Mouse (Mus musculus) bone marrow macrophage, adult 2 months (primary cell): ENCODE measurements around the gene Ifna15.

Source experiments
- CTCF ChIP-seq: IDR thresholded peaks from 2 replicates; pipeline ENCODE4 v1.5.1; 2012; ENCODE audit warnings: low read depth, mild to moderate bottlenecking, low read length, moderate library complexity
- POLR2A ChIP-seq: IDR thresholded peaks from 2 replicates; pipeline ENCODE4 v1.6.1; 2012; ENCODE audit warnings: mild to moderate bottlenecking, low read depth, low read length, borderline replicate concordance

DNA sequence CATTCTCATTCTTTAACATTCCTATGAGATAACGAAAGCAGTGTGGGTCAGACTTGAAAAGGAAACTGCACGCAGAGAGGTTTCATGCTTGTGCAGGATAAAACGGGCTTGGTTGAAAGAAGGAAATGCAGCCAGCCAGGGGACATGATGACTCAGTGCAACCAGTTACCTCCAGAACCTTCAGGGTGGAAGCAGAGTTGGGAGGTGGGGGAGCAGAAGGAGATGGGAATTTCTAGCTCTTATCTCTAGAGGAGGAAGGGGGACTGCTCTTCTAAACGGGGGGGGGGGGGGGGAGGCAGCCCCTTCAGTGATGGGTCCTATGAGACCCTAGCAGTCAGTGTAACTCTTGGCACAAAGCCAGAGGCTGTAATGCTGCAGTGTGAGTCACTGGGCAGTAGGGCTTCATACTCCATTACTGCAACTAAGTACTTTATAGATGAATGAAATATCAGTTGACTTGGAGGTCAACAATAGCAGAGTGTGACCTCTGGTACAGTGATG lies 42.3 kb downstream of the Ifna15 start:
- TF ChIP-seq POLR2A: no peak
- TF ChIP-seq CTCF: no peak
